10 mouse cellular contexts compared by ENCODE assay signal in genomic region chr2:31827877-31828276, GRCm38 (mm10). TPM values are rescaled to one million over a fixed set of nuclear protein-coding genes. Genes with fewer than 3 reads are reported as not detected.
DNase-seq lines count a peak whose midpoint lies in the region; ATAC-seq and TF ChIP-seq lines count a peak whose summit lies in the region.
"Had no signal": no experiment of that assay in that cellular context is flagged by ENCODE, and none has a peak within 500 bp of the region (broad histone marks: within the 10 kb centered on the region; RNA-seq: fewer than 3 reads in every experiment).

No protein-coding gene starts in this region.

- no peak overlapping the region for H3K9ac ChIP-seq in lung, postnatal 0 days (replicated peaks; ENCODE audit: low read depth)
- no peak overlapping the region for H3K9ac ChIP-seq in forebrain, embryonic 11.5 days (ENCODE audit: low read length)
- H3K9ac ChIP-seq in midbrain, embryonic 12.5 days (replicated peaks), result no peak overlapping the region
- no peak overlapping the region for H3K9ac ChIP-seq in liver, embryonic 11.5 days (ENCODE audit: low read depth, low read length)

- no peak for ATAC-seq in lung, postnatal 0 days
- ATAC-seq in forebrain, embryonic 11.5 days (replicated peaks; ENCODE audit: low FRiP score), result no peak
- no peak for ATAC-seq in midbrain, embryonic 12.5 days (ENCODE audit: low FRiP score, low read depth)
- ATAC-seq in CD4-positive, CD25-positive, alpha-beta regulatory T cell, adult 4 months, result no peak
- ATAC-seq in liver, embryonic 11.5 days (replicated peaks; ENCODE audit: low FRiP score), result no peak

- TF ChIP-seq CTCF in lung, postnatal 0 days (IDR thresholded peaks at IDR 0.05), result no peak

- TF ChIP-seq EP300 in lung, postnatal 0 days (IDR thresholded peaks at IDR 0.05), result no peak

- 0 out of 2 replicates have a peak, but pooled peaks cover 3% of the 10 kb centered on the region for H3K27me3 ChIP-seq in lung, postnatal 0 days (replicated peaks; ENCODE audit: insufficient read depth, low read length)
- peaks cover 3% of the 10 kb centered on the region; the same call in 1 of the 2 replicates for H3K27me3 ChIP-seq in forebrain, embryonic 11.5 days (ENCODE audit: control insufficient read depth, insufficient read depth, low read length)
- H3K27me3 ChIP-seq in midbrain, embryonic 12.5 days, result peaks cover 17% of the 10 kb centered on the region
- H3K27me3 ChIP-seq in liver, embryonic 11.5 days (replicated peaks; ENCODE audit: control insufficient read depth, insufficient read depth, low read length), result peaks cover 10% of the 10 kb centered on the region

- H3K4me2 ChIP-seq in lung, postnatal 0 days (replicated peaks; ENCODE audit: low read depth, low read length), result no peak overlapping the region
- no peak overlapping the region for H3K4me2 ChIP-seq in forebrain, embryonic 11.5 days (ENCODE audit: low read depth, low read length, severe bottlenecking)
- H3K4me2 ChIP-seq in midbrain, embryonic 12.5 days (replicated peaks), result no peak overlapping the region
- H3K4me2 ChIP-seq in liver, embryonic 11.5 days, result no peak overlapping the region

- no peaks in the 10 kb centered on the region for H3K36me3 ChIP-seq in lung, postnatal 0 days (ENCODE audit: insufficient read depth, low read length)
- H3K36me3 ChIP-seq in forebrain, embryonic 11.5 days (ENCODE audit: control insufficient read depth, insufficient read depth, low read length), result no peaks in the 10 kb centered on the region
- H3K36me3 ChIP-seq in midbrain, embryonic 12.5 days, result no peaks in the 10 kb centered on the region
- no peaks in the 10 kb centered on the region for H3K36me3 ChIP-seq in liver, embryonic 11.5 days (ENCODE audit: control insufficient read depth, insufficient read depth, low read length)

- WGBS in lung, postnatal 0 days, result 25% methylated on average over 7 of the region's 7 CpGs
- 59% methylated on average over 7 of the region's 7 CpGs for WGBS in forebrain, embryonic 11.5 days
- WGBS in midbrain, embryonic 12.5 days, result 55% methylated on average over 7 of the region's 7 CpGs
- WGBS in liver, embryonic 11.5 days, result 64% methylated on average over 7 of the region's 7 CpGs

- no peak overlapping the region for H3K27ac ChIP-seq in lung, postnatal 0 days (ENCODE audit: low read length)
- H3K27ac ChIP-seq in forebrain, embryonic 11.5 days (ENCODE audit: low read depth, low read length), result no peak overlapping the region
- H3K27ac ChIP-seq in midbrain, embryonic 12.5 days (replicated peaks), result peak overlapping the region; percentile 31
- no peak overlapping the region for H3K27ac ChIP-seq in liver, embryonic 11.5 days (ENCODE audit: low read depth, low read length)

- no peaks in the 10 kb centered on the region for H3K9me3 ChIP-seq in lung, postnatal 0 days (ENCODE audit: low read length)
- no peaks in the 10 kb centered on the region for H3K9me3 ChIP-seq in forebrain, embryonic 11.5 days (ENCODE audit: control insufficient read depth, low read length)
- H3K9me3 ChIP-seq in midbrain, embryonic 12.5 days, result no peaks in the 10 kb centered on the region
- H3K9me3 ChIP-seq in liver, embryonic 11.5 days (ENCODE audit: control insufficient read depth, low read length), result no peaks in the 10 kb centered on the region

- DNase-seq in lung, postnatal 10 days, result peak; percentile 57
- no peak for DNase-seq in lung, postnatal 0 days (ENCODE audit: low spot score)
- DNase-seq in forebrain, embryonic 11.5 days (ENCODE audit: low spot score), result peak; percentile 77
- peak; percentile 84 for DNase-seq in kidney, postnatal 10 days
- DNase-seq in urinary bladder, postnatal 25 days (ENCODE audit: low spot score), result no peak
- DNase-seq in liver, embryonic 11.5 days (ENCODE audit: low spot score), result no peak

- H3K4me1 ChIP-seq in lung, postnatal 0 days (ENCODE audit: insufficient read depth, low read depth, low read length), result no peaks in the 10 kb centered on the region; the same call in 1 of the 2 replicates
- peaks cover 9% of the 10 kb centered on the region for H3K4me1 ChIP-seq in forebrain, embryonic 11.5 days (replicated peaks; ENCODE audit: control insufficient read depth, insufficient read depth, low read length)
- peaks cover 39% of the 10 kb centered on the region for H3K4me1 ChIP-seq in midbrain, embryonic 12.5 days
- H3K4me1 ChIP-seq in liver, embryonic 11.5 days (replicated peaks; ENCODE audit: control insufficient read depth, insufficient read depth, low read length), result 0 out of 2 replicates have a peak, but pooled peaks cover 3% of the 10 kb centered on the region

- H3K4me3 ChIP-seq in lung, postnatal 0 days (ENCODE audit: low read depth, low read length), result no peak overlapping the region
- H3K4me3 ChIP-seq in forebrain, embryonic 11.5 days (ENCODE audit: low read depth, low read length), result no peak overlapping the region
- H3K4me3 ChIP-seq in midbrain, embryonic 12.5 days, result no peak overlapping the region
- H3K4me3 ChIP-seq in liver, embryonic 11.5 days (ENCODE audit: low read depth, low read length), result no peak overlapping the region

RNA-seq across cellular contexts. Expression of gene Qrfp, which starts 17.5 kb away (rescaled TPM):
- 0.04 and 0.13 TPM in 2 replicates for polyA plus RNA-seq in lung, postnatal 0 days (2015; fragmentation: Nextera tagmentation; extraction: Ambion mirVana)
- polyA plus RNA-seq in forebrain, embryonic 11.5 days (2014; fragmentation: Nextera tagmentation; extraction: Ambion mirVana), result 0.16 and 0.24 TPM in 2 replicates
- polyA plus RNA-seq in midbrain, embryonic 12.5 days (2016; fragmentation: Nextera tagmentation; extraction: Ambion mirVana), result 0.09 and 0.12 TPM in 2 replicates
- under 1 TPM; 0.11 to 0.20 TPM for polyA plus RNA-seq in CD4-positive, CD25-positive, alpha-beta regulatory T cell, adult 4 months (2017; shearing (Covaris generic))
- 0.08 TPM in 1 of 2 replicates, not detected in the other for polyA plus RNA-seq in liver, embryonic 11.5 days (2014; fragmentation: Nextera tagmentation; extraction: Ambion mirVana)
- polyA plus RNA-seq: frontal cortex, adult 2 months; stomach, embryonic 16.5 days had no signal

RNA-seq across cellular contexts. Expression of gene Fibcd1, which starts 17.9 kb away (rescaled TPM):
- polyA plus RNA-seq in lung, postnatal 0 days (2015; fragmentation: Nextera tagmentation; extraction: Ambion mirVana), result 0.02 and 0.08 TPM in 2 replicates
- 0.24 and 0.39 TPM in 2 replicates for polyA plus RNA-seq in forebrain, embryonic 11.5 days (2014; fragmentation: Nextera tagmentation; extraction: Ambion mirVana)
- 5.3 and 6.9 TPM in 2 replicates for polyA plus RNA-seq in midbrain, embryonic 12.5 days (2016; fragmentation: Nextera tagmentation; extraction: Ambion mirVana)
- polyA plus RNA-seq in CD4-positive, CD25-positive, alpha-beta regulatory T cell, adult 4 months (2017; shearing (Covaris generic)), result under 1 TPM; 0.24 to 0.44 TPM
- 0.04 and 0.14 TPM in 2 replicates for polyA plus RNA-seq in liver, embryonic 11.5 days (2014; fragmentation: Nextera tagmentation; extraction: Ambion mirVana)

RNA-seq across cellular contexts. Expression of gene Lamc3, which starts 59.2 kb away (rescaled TPM):
- polyA plus RNA-seq in lung, postnatal 0 days (2015; fragmentation: Nextera tagmentation; extraction: Ambion mirVana), result 2.9 and 3.4 TPM in 2 replicates
- polyA plus RNA-seq in forebrain, embryonic 11.5 days (2014; fragmentation: Nextera tagmentation; extraction: Ambion mirVana), result 6.1 and 6.3 TPM in 2 replicates
- 13.5 and 14.5 TPM in 2 replicates for polyA plus RNA-seq in midbrain, embryonic 12.5 days (2016; fragmentation: Nextera tagmentation; extraction: Ambion mirVana)
- polyA plus RNA-seq in CD4-positive, CD25-positive, alpha-beta regulatory T cell, adult 4 months (2017; shearing (Covaris generic)), result not detected
- 0.26 and 0.48 TPM in 2 replicates for polyA plus RNA-seq in liver, embryonic 11.5 days (2014; fragmentation: Nextera tagmentation; extraction: Ambion mirVana)

Comparison
In these comparisons a context has a peak if more than half of its experiments do, and no peak if none do; other contexts are left out.
1. DNase-seq: peak in lung, postnatal 10 days (single experiment), forebrain, embryonic 11.5 days (single experiment) and kidney, postnatal 10 days (single experiment); none in lung, postnatal 0 days (single experiment), urinary bladder, postnatal 25 days (single experiment) and liver, embryonic 11.5 days (single experiment).